Mouse (Mus musculus): Measurements from ENCODE around the gene Entpd3. TPM values are rescaled to one million over a fixed set of nuclear protein-coding genes. Genes with fewer than 3 reads are reported as not detected.

Entpd3 gene
- polyA plus RNA-seq, 1 experiment from 2014 or later = not detected

GRCm38 (mm10) chr9:120542241-120542640 is 2.6 kb downstream of the Entpd3 start:
- peaks cover 60% of the 10 kb centered on the region for H3K27me3 ChIP-seq (replicated peaks)
- no peak overlapping the region for H3K9ac ChIP-seq
- 26% methylated on average over 6 of the region's 6 CpGs for WGBS (ENCODE audit: insufficient replicate concordance)

GRCm38 (mm10) chr9:120545994-120546393 is 6.4 kb downstream of the Entpd3 start:
- no peaks in the 10 kb centered on the region for H3K9me3 ChIP-seq (replicated peaks)
- no peak overlapping the region for H3K4me2 ChIP-seq
- peaks cover 51% of the 10 kb centered on the region for H3K27me3 ChIP-seq (replicated peaks)
- WGBS (ENCODE audit: insufficient replicate concordance) = 36% methylated on average over 2 of the region's 2 CpGs
- H3K4me1 ChIP-seq = peaks cover 6% of the 10 kb centered on the region; the same call in 1 of the 2 replicates
- ATAC-seq = no peak
- no peak overlapping the region for H3K4me3 ChIP-seq
- no peak overlapping the region for H3K9ac ChIP-seq
- no peak overlapping the region for H3K27ac ChIP-seq
- H3K36me3 ChIP-seq = no peaks in the 10 kb centered on the region

More at GRCm38 (mm10) chr9:120542241-120542640, 2.6 kb downstream of the Entpd3 start:
- Histone ChIP-seq H3K9me3 (replicated peaks) (no peaks in the 10 kb centered on the region), H3K4me3 (no peak overlapping the region), H3K36me3 (no peaks in the 10 kb centered on the region), H3K4me2 (no peak overlapping the region), H3K4me1 (peaks cover 12% of the 10 kb centered on the region), H3K27ac (no peak overlapping the region)
- ATAC-seq = no peak

GRCm38 (mm10) chr9:120546482-120546881 is 6.9 kb downstream of the Entpd3 start:
- Histone ChIP-seq H3K4me1 (peaks cover 6% of the 10 kb centered on the region; the same call in 1 of the 2 replicates), H3K27me3 (replicated peaks) (peaks cover 47% of the 10 kb centered on the region), H3K9ac (no peak overlapping the region), H3K9me3 (replicated peaks) (no peaks in the 10 kb centered on the region), H3K36me3 (no peaks in the 10 kb centered on the region), H3K27ac (no peak overlapping the region), H3K4me3 (no peak overlapping the region), H3K4me2 (no peak overlapping the region)
- ATAC-seq = no peak
- 79% methylated on average over 9 of the region's 9 CpGs for WGBS (ENCODE audit: insufficient replicate concordance)

GRCm38 (mm10) chr9:120547026-120547668 is 7.5 kb downstream of the Entpd3 start:
- Histone ChIP-seq H3K27me3 (replicated peaks) (peaks cover 40% of the 10 kb centered on the region), H3K4me3 (no peak overlapping the region), H3K9ac (no peak overlapping the region), H3K27ac (no peak overlapping the region), H3K36me3 (no peaks in the 10 kb centered on the region), H3K4me2 (no peak overlapping the region), H3K9me3 (replicated peaks) (no peaks in the 10 kb centered on the region), H3K4me1 (peaks cover 6% of the 10 kb centered on the region; the same call in 1 of the 2 replicates)
- WGBS (ENCODE audit: insufficient replicate concordance) = 20% methylated on average over 16 of the region's 16 CpGs
- ATAC-seq = no peak

GRCm38 (mm10) chr9:120550778-120551177 is 11.2 kb downstream of the Entpd3 start:
- H3K4me2 ChIP-seq = no peak overlapping the region
- no peak for ATAC-seq
- no peaks in the 10 kb centered on the region for H3K9me3 ChIP-seq (replicated peaks)
- WGBS (ENCODE audit: insufficient replicate concordance) = 91% methylated on average over 9 of the region's 9 CpGs
- peaks cover 46% of the 10 kb centered on the region for H3K27me3 ChIP-seq (replicated peaks)
- no peak overlapping the region for H3K27ac ChIP-seq
- no peaks in the 10 kb centered on the region for H3K36me3 ChIP-seq
- peaks cover 6% of the 10 kb centered on the region; the same call in 1 of the 2 replicates for H3K4me1 ChIP-seq
- H3K9ac ChIP-seq = no peak overlapping the region
- H3K4me3 ChIP-seq = no peak overlapping the region

GRCm38 (mm10) chr9:120563590-120563989 is 24.0 kb downstream of the Entpd3 start:
- Histone ChIP-seq H3K36me3 (no peaks in the 10 kb centered on the region), H3K9me3 (replicated peaks) (no peaks in the 10 kb centered on the region), H3K27ac (no peak overlapping the region), H3K4me2 (no peak overlapping the region), H3K4me1 (peaks cover 44% of the 10 kb centered on the region), H3K27me3 (replicated peaks) (no peaks in the 10 kb centered on the region), H3K4me3 (no peak overlapping the region), H3K9ac (no peak overlapping the region)
- peak; percentile 58; the same call in 1 of the 2 replicates for ATAC-seq
- WGBS (ENCODE audit: insufficient replicate concordance) = 25% methylated on average over 3 of the region's 3 CpGs

GRCm38 (mm10) chr9:120564247-120564646 is 24.6 kb downstream of the Entpd3 start:
- Histone ChIP-seq H3K9ac (no peak overlapping the region), H3K4me2 (no peak overlapping the region), H3K27me3 (replicated peaks) (no peaks in the 10 kb centered on the region), H3K36me3 (no peaks in the 10 kb centered on the region; the same call in 1 of the 2 replicates), H3K9me3 (replicated peaks) (0 out of 2 replicates have a peak, but pooled peaks cover 3% of the 10 kb centered on the region), H3K4me1 (peaks cover 50% of the 10 kb centered on the region), H3K4me3 (no peak overlapping the region), H3K27ac (no peak overlapping the region)
- WGBS (ENCODE audit: insufficient replicate concordance) = 45% methylated on average over 2 of the region's 2 CpGs
- ATAC-seq = no peak

- ATAC-seq = no peak
- H3K4me1 ChIP-seq = peaks cover 69% of the 10 kb centered on the region
- no peak overlapping the region for H3K27ac ChIP-seq
- H3K27me3 ChIP-seq (replicated peaks) = no peaks in the 10 kb centered on the region
- 71% methylated on average over 5 of the region's 5 CpGs for WGBS (ENCODE audit: insufficient replicate concordance)
- no peak overlapping the region; the same call in 1 of the 2 replicates for H3K9ac ChIP-seq
- no peak overlapping the region for H3K4me2 ChIP-seq
- 0 out of 2 replicates have a peak, but pooled peaks cover 3% of the 10 kb centered on the region for H3K9me3 ChIP-seq (replicated peaks)
- H3K36me3 ChIP-seq = peaks cover 5% of the 10 kb centered on the region
- H3K4me3 ChIP-seq = no peak overlapping the region
These were observed 26.8 kb downstream of the Entpd3 start for GRCm38 (mm10) chr9:120566384-120566783.

- H3K27me3 ChIP-seq (replicated peaks) = no peaks in the 10 kb centered on the region
- H3K9ac ChIP-seq = no peak overlapping the region
- peak; percentile 73 for ATAC-seq
- peak overlapping the region; percentile 82 for H3K27ac ChIP-seq
- 20% methylated on average over 2 of the region's 2 CpGs for WGBS (ENCODE audit: insufficient replicate concordance)
- peaks cover 79% of the 10 kb centered on the region for H3K4me1 ChIP-seq
- peaks cover 25% of the 10 kb centered on the region for H3K36me3 ChIP-seq
- H3K4me3 ChIP-seq = no peak overlapping the region
- H3K4me2 ChIP-seq = peak overlapping the region; percentile 46
- 0 out of 2 replicates have a peak, but pooled peaks cover 3% of the 10 kb centered on the region for H3K9me3 ChIP-seq (replicated peaks)
These were observed 29.3 kb downstream of the Entpd3 start for GRCm38 (mm10) chr9:120568917-120569316.

GRCm38 (mm10) chr9:120569721-120570333 is 30.2 kb downstream of the Entpd3 start:
- no peak overlapping the region for H3K4me3 ChIP-seq
- 58% methylated on average over 13 of the region's 13 CpGs for WGBS (ENCODE audit: insufficient replicate concordance)
- H3K27me3 ChIP-seq (replicated peaks) = no peaks in the 10 kb centered on the region
- H3K36me3 ChIP-seq = peaks cover 34% of the 10 kb centered on the region
- no peak overlapping the region for H3K9ac ChIP-seq
- H3K4me1 ChIP-seq = peaks cover 79% of the 10 kb centered on the region
- H3K4me2 ChIP-seq = peak overlapping the region; percentile 90
- H3K9me3 ChIP-seq (replicated peaks) = 0 out of 2 replicates have a peak, but pooled peaks cover 3% of the 10 kb centered on the region
- peak overlapping the region; percentile 85 for H3K27ac ChIP-seq
- no peak for ATAC-seq

GRCm38 (mm10) chr9:120570334-120570725 is 30.7 kb downstream of the Entpd3 start:
- H3K27ac ChIP-seq = peak overlapping the region; percentile 85
- no peaks in the 10 kb centered on the region for H3K27me3 ChIP-seq (replicated peaks)
- peak overlapping the region; percentile 97; the same call in 1 of the 2 replicates for H3K9ac ChIP-seq
- 0 out of 2 replicates have a peak, but pooled peaks cover 3% of the 10 kb centered on the region for H3K9me3 ChIP-seq (replicated peaks)
- H3K4me2 ChIP-seq = peak overlapping the region; percentile 90
- peak overlapping the region; percentile 87 for H3K4me3 ChIP-seq
- 50% methylated on average over 2 of the region's 2 CpGs for WGBS (ENCODE audit: insufficient replicate concordance)
- H3K4me1 ChIP-seq = peaks cover 83% of the 10 kb centered on the region
- peaks cover 39% of the 10 kb centered on the region for H3K36me3 ChIP-seq
- ATAC-seq = no peak
